Mouse (Mus musculus): ENCODE measurements around the gene Dnaaf5. TPM values are rescaled to one million over a fixed set of nuclear protein-coding genes. Genes with fewer than 3 reads are reported as not detected.

Dnaaf5 gene
- total RNA-seq, 2 experiments from 2014 or later: 13.5 to 14.4 TPM

DNA sequence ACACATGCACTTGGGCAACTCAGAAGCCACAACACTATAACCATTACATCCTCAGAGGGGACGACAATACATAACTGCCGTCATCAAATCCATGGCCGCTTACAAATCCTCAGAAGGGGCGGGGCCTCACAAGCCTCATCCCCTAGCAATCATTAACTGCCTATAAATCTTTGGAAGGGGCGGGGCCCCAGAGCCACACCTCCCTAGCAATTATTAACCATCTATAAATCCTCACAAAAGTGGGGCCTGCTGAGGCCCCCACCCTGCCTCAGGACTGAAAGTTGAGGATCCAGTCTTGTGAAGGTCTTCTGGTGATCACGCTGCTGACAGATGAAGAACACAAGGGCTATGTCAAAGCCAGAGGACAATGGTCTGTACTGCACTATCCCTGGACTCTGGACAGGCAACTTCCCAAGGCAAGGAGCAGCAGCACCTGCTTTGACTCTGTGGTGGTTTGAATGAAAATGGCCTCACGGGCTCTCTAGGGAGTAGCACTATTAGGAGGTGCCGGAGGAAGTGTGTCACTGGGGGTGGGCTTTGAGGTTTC lies 11.0 kb upstream of the Dnaaf5 start:
- no peak for DNase-seq
- intact Hi-C loops (cut with DNase I): no loop called here

DNA sequence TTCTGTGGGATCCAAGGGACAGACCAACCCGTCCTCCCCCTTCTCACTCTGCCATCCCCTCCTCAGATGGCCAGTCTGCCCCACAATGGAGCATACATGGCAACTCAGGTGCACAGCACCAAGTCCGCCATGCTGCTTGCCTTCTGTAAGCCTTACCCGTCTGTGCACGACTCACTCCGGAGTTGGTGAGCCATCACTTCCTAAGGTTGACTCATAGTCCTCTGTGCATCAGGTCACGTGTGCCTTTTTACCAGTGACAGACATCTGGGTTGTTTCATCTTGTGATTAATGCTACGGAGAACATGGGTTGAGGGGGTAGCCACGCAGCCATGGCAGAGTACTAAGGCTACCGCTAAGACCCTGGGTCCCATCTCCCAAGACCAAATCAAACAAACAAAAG lies 9.4 kb upstream of the Dnaaf5 start:
- intact Hi-C loops (cut with DNase I): no loop called here
- DNase-seq: no peak

DNA sequence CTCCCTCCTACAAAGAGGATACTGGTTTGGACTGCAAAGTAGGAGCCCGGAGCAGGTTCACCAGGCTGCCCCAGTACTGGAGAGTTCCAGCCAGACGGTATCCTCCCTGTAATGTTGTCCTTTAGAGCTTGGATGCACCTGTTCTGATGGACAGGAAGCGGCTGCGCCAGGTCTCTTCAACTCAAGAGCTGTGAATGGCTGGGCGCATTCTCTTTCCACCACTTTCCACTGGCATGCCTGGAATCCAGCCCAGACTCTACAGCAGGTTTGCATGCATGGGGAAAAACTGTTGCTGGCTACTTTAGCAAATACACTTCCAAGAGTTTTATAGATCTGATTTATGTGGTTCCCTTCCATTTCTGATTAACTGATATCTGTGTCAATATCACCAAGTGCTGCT lies 8.7 kb upstream of the Dnaaf5 start:
- intact Hi-C loops (cut with DNase I): no loop called here
- no peak for DNase-seq

DNA sequence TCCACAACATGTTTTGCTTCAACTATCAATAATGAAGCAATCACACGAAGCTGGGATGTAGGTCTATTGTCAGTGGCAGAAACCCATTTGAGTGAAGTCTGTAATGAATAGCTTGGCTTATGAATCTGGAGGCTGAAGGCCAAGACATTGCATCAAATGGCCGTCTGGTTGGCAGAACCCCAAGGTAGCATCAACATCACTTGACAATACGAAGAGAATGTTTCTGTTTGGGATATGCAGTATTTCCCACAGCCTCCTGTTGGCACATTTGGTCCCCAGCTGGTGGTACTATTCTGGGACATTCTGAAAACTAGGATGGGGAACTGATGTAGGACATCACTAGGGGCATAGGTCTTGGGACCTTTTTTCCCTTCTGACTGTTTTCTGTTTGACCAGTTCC lies 6.1 kb upstream of the Dnaaf5 start:
- DNase-seq: no peak
- intact Hi-C loops (cut with DNase I): no loop called here

DNA sequence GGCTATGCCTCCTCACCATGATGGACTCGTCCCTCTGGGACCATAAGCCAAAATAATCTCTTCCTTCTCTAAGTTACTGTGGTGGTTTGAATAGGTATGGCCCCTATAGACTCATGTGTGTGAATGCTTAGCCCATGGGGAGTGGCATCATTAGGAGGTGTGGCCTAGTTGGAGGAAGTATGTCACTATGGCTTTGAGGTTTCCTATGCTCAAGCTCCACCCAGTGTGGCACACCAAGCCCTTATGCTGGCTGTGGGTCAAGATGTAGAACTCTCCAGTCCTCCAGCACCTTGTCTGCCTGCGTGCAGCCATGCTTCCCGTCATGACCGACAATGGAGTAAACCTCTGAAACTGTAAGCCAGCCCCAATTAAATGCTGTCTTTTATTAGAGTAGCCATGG lies 4.3 kb upstream of the Dnaaf5 start:
- intact Hi-C loops (cut with DNase I): no loop called here
- DNase-seq: no peak

DNA sequence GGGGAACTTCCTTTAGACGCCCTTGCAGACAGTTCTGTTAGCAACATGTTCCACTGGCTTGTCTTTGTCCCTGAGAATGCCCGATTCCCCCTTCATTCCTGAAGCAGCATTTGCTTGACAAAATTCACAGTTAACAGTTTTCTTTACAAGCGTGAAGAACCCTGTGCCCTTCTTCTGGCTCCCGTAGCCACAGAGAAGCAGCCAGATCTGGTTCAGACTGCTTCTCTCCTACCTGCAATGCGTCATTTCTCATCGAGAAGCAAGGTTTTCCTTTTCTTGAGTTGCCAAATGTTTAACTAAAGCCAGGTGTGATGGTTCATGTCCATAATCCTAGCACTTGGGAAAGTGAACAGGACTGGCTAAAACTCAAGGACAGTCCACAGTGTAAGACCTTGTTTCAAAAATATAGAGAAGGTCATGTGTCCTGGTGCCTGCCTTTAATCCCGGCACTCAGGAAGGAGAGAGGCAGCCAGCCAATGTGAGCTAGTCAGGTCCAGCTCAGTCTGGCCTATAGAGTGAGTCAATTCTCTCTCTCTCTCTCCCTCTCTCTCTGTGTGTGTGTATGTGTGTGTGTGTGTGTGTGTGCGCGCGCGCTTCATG lies 3.4 kb upstream of the Dnaaf5 start:
- DNase-seq: no peak
- intact Hi-C loops (cut with DNase I): no loop called here

DNA sequence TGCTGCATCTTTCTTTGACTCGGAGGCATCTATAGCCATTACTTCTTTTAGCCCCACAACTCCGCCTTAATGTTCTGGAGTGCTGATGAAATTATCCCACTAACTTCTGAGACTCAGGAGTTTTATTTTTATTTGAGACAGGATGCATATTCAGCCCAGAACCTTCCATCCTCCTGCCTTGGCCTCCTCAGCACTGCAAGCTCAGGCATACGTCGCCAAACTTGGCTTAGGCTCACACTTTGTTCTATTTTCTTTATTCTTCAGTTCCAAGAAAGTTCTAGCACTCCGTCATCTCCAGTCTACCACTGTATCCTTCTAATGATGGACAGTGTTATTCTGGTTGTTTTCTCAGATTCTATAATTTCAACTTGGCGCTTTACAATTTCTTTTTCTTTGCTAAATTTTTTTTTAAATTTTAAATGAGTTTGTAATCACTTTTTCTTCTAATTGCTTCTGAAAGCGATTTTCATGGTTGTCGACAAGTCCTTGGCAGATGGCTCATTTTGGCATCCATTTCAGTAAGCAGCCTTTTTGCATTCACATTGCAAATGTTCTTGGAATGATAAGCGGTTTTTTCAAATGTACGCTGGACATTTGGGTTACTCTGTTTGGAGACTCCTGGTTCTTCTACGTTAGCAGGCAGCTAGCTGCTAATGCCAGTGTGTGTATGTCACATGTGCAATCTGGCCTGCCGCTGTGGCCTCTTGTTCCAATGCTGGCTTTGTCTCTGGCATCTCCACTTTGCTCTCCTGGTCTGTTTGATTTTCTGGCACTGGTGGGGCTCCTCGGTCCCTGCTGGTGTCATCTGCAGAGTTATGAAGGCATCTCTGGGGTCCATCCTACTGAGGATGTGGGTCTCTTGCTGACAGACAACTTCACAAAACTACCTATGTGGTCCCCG lies 2.6 kb upstream of the Dnaaf5 start:
- intact Hi-C loops (cut with DNase I): no loop called here
- no peak for DNase-seq

DNA sequence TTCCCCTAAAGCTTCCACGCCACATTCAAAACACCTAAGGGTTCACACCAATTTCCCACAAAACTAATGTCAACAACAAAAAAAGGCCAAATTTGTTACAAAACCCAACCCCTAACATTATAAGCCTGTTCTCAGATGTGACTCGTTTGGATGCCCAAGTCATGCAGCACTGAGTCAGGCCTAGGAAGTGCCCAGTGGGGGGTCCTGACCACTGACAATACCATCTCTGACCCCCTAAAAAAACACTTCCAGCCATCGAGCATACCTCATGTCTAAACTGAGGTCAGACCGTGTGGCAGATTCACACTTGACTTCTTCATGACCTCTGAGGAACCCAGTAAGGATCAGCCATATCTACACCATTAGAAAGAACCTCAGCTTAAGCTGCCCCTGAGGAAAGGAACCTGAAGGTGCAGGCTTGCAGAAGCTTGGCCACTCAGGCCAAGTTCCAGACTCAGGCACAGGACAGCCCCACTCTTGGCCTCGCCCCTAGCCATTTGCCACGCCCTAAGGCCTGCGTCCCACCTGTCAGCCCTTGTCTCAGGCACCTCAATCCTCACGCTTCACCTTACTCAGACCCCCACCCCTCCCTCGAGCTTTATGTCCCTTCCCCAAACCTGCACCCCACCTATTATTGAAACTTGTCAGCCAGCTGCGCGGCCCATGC lies 884 bp upstream of the Dnaaf5 start:
- intact Hi-C loops (cut with DNase I): no loop called here

DNA sequence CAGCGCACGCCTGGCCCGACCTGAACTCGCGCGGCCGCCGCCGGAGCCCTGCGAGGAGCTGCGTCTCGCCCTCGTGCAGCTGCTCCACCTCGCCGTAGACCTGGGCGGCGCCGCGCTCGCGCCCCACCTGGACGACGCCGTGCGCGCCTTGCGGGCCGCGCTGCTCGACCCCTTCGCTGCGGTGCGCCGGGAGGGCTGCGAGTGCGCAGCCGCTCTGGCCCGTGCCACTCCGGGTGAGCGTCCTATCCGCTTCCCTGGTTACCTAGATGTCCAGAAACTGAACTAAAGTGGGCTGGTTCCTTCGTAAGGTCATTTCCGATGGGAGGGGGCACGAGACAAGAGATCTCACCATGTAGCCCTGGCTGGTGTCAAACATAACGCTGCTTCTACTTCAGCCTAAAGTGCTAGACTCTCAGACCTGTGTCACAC lies 594 bp downstream of the Dnaaf5 start:
- DNase-seq: no peak
- intact Hi-C loops (cut with DNase I): no loop called here

More for the DNA sequence above, 884 bp upstream of the Dnaaf5 start:
- DNase-seq: no peak

DNA sequence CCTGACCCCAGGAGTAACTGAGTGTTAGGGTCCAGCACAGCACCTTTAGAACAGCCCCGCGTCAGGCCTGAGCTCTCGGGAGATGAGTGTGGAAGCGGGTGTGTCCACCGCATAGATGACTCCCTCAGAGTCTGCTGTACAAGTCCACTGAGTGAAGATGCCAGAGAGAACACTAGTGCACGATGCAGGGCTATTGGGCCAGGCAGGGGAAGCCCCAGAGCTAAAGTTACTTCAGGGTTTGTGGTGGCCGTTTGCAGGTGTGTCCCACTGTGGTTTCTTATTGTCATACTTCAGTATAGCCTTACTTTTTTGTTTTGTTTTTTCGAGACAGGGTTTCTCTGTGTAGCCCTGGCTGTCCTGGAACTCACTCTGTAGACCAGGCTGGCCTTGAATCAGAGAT lies 10.9 kb downstream of the Dnaaf5 start:
- intact Hi-C loops (cut with DNase I): no loop called here
- DNase-seq: no peak

DNA sequence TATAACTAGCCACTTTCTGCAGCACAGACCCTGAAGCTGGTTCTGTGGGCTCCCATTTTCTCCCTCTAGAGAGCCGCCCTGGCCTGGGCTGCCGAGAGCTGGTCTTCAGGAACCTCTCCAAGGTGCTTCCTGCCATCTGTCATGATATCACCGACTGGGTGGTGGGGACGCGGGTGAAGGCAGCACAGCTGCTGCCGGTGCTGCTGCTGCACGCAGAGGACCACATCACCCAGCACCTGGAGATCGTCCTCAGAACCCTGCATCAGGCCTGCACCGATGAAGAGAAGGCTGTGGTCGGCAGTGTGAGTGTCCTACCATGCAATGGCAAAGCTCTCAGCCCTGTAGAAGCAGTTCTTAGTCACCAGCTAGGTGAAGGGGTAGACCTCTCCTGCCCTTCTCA lies 11.6 kb downstream of the Dnaaf5 start:
- intact Hi-C loops (cut with DNase I): no loop called here
- DNase-seq: no peak

DNA sequence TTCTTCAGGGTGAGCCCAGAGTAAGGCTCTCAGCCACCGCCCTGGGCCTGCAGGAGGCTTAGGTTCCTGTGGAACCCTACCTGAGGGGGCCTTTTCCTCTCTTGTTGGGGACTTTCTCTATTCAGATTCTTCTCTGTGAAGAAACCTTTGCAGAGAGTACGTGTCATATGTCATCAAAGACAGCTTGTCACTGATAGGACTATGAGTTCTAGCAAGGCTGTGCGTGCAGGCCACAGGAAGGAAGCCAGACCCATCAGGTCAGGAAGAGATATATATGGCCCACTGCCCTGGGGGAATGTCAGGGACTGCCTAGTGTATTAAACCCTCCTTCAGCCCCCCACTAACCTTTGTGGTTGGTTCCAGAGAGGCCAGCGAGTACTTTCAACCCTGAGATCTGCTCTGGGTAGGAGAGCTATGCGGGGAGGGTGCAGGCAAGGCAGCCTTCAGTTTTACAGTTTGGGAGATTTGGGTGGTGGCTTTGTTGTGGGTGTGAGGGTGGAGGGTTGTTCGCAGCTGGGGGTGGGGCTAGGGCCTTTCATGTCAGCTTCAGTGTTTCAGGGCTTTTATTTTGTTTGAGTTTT lies 16.8 kb downstream of the Dnaaf5 start:
- DNase-seq: no peak
- intact Hi-C loops (cut with DNase I): no loop called here

DNA sequence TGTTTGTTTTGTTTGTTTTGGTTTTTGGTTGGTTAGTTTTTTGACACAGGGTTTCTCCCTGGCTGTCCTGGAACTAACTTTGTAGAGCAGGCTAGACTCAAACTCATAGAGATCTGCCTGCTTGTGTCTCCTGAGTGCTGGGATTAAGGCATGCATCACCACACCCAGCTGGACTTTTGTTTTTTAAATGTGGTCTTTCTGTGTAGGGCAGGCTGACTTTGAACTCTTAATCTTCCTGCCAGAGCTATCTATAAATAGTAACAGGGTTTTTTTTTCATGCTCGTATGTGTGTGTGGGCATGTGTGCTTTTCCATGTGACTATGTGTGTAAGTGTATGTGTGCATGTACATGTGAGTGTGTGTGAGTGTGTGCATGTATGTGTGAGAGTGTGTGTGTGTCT lies 17.5 kb downstream of the Dnaaf5 start:
- intact Hi-C loops (cut with DNase I): no loop called here
- DNase-seq: no peak

DNA sequence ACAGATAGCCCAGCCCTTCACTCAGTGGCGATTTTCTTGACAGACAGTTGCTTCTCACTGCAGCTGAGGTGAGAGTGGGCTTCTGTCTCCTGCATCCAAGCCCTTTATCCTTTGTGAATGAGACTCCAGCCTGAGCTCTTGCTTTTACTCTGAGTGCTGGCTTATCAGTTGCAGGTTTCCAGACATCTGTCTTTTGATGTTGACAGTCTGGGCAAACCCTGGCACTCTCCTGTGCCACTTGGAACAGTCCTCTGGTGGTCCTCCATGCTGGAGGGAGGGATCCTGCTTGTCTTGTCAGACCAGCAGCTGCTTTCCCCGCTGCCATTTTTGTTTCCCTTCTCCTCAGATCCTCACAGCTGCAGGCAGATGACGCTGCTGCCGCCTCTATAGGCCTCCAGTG lies 21.9 kb downstream of the Dnaaf5 start:
- intact Hi-C loops (cut with DNase I): no loop called here
- no peak for DNase-seq

DNA sequence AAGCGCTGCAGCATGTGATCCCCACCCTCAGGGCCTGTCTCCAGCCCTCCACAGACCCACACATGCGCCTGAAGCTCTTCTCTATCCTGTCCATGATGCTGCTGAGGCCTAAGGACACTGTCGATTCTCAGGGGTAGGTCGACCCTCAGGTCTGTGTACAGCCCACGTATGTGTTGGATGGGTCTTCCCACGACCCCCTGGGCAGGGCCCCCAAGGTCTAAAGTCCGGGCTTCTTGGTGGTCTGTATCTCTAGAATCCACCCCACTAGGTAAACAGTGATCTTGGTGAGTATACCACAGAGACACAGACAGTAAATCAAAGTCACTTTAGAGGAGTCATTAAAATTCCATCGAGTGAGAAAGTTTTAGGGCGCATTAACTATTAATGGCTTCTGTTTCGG lies 24.1 kb downstream of the Dnaaf5 start:
- intact Hi-C loops (cut with DNase I): no loop called here
- DNase-seq: no peak

DNA sequence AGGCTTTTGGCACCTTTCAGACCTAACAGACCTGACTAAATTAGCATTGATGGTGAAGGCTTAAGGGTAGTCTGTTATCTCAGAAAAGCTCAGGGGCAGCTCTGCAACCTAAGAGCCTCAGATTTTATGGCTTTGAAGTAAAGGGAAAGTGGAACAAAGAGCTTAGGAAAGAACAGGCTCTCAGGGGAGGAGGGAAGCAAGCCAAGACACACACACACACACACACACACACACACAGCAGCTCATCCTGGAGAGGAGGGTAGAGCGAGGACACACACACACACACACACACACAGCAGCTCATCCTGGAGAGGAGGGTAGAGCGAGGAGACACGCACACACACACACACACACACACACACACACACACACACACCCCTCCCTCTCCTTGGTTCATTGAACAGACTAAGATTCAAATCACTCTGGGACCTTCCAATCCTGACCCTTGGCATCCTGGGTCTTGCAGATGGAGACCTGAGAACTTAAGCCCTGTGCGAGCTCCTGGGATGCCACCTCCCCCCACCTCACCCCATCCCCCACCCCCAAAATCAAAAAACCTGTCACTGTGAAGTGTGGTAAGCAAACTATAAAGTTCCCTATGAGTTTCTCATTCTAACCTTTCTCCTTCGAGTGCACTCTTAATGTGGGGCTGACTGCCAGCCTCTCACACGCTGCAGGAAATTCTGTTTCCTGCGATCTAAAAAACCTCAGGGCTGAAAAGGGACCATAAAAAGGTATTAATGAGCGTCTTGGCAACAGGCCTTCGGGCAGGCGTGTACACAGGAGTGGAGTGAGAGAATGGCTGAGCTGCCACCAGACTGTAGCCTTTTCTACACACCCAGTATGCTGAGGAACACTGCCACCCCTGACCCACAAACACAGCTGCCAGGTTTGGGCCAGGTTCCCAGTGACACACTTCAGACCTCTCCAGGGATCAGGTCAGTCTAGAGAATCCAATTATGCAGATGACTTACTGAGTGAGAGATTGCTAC lies 24.8 kb downstream of the Dnaaf5 start:
- intact Hi-C loops (cut with DNase I): loop anchor here (5.0 kb wide), 1 partner anchor 88 kb away; no protein-coding TSS in a partner anchor
- no peak for DNase-seq

DNA sequence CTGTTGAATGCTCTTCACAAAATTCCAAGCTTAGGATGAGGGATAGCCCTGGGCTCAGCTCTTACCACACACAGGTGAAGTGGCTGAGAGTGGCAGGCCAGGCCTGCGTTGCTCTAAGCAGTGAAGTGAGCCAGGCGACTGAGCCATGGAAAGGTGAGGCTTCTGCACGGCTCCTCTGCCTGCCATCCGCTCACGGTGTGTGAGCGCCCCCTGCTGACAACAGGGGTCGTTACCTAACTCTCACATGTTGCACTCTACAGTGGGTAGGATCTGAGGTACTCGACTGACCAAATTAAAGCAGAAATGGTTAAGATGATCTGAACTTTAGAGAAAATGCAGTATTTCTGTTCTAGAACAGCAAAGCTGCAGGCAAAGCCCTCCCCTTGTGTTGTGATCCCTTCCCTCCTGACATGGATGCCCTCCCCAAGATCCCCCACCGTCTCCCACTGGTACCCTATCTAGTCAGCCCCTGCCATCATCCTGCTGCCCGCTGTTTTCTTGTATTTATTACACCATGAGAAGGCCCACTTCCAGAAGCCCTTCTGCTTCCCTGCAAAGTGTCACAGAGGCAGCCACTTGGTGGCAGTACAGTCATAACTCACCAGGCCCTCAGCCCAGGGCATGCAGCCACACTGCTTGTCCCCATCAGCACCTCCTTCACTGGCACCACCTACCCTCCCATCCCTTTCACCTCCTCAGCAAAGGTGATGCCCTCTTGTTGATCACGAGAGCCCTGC lies 29.0 kb downstream of the Dnaaf5 start:
- intact Hi-C loops (cut with DNase I): loop anchor here (2.0 to 5.0 kb wide), 2 partner anchors 92 to 330 kb away; no protein-coding TSS in a partner anchor
- DNase-seq: peak; percentile 59 to 67

DNA sequence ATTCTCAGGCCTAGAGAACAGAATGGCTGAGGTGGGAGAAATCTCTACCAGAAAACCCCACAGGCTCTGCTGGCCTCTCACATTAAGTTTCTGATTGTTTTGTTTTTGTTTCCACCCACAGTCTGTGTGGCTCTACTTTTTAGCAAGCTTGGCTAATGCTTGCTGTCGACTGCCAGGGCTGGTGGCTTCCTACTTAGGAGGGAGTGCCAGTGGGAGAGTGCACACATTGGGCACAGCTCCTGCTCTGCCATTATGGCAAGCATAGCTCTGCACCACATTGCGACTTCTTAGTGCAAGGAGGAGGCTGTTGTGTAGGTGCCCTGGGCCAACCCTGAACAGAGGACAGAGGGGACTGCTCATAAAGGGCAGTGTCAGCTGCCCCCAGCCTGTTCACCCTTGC lies 33.1 kb downstream of the Dnaaf5 start:
- intact Hi-C loops (cut with DNase I): loop anchor here (10.0 kb wide), 1 partner anchor 142 kb away; the partner anchor contains the start of gene Adap1
- no peak for DNase-seq

DNA sequence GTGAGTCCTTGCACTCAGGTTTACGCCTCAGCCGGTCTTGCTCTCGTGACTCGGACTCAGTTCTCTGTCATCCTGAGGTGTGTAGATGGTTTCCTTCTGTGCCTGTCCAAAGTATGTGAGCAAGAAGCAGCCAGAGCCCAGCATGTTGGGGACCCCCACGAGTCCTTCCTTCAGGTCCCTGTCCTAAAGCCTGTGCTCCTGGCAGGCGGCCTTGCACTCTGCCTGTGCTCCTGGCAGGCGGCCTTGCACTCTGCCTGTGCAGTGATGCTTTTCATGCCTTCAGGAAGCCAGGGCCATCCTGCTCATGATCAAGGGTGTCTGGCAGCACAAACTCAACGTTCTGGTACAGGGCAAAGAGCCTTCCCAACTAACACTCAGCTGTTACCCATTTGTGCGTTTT lies 33.6 kb downstream of the Dnaaf5 start:
- intact Hi-C loops (cut with DNase I): loop anchor here (10.0 kb wide), 1 partner anchor 141 kb away; the partner anchor contains the start of gene Adap1
- DNase-seq: no peak

All from gastrocnemius, postnatal 36 days (tissue).